Mouse (Mus musculus): ENCODE data around the gene Clip2. TPM values are rescaled to one million over a fixed set of nuclear protein-coding genes. Genes with fewer than 3 reads are reported as not detected.

Gene Clip2
- total and polyA plus RNA-seq, 2 experiments from 2014 or later, result 13.1 to 153 TPM

- H3K4me2 ChIP-seq (ENCODE audit: low read depth, low read length, poor library complexity, severe bottlenecking), result no peak overlapping the region
- TF ChIP-seq CTCF (IDR thresholded peaks at IDR 0.05), result no peak
- no peak overlapping the region for H3K27ac ChIP-seq (ENCODE audit: low read depth, low read length)
- ATAC-seq (ENCODE audit: low FRiP score) (no peak), DNase-seq (ENCODE audit: low spot score) (no peak)
- H3K27me3 ChIP-seq (ENCODE audit: insufficient read depth, low read length), result no peaks in the 10 kb centered on the region
- 88% methylated on average over 7 of the region's 7 CpGs for WGBS
- H3K4me3 ChIP-seq (ENCODE audit: low read depth, low read length), result no peak overlapping the region
- H3K9ac ChIP-seq (replicated peaks; ENCODE audit: low read length, poor library complexity, severe bottlenecking), result no peak overlapping the region
- no peaks in the 10 kb centered on the region for H3K9me3 ChIP-seq (ENCODE audit: low read length)
- peaks cover 15% of the 10 kb centered on the region; the same call in 1 of the 2 replicates for H3K4me1 ChIP-seq (ENCODE audit: insufficient read depth, low read length)
- no peaks in the 10 kb centered on the region for H3K36me3 ChIP-seq (ENCODE audit: insufficient read depth, low read length)
These were observed 82.6 kb downstream of the Clip2 start for GRCm38 (mm10) chr5:134469559-134470150.

GRCm38 (mm10) chr5:134468158-134468765 lies 84.0 kb downstream of the Clip2 start:
- Histone ChIP-seq H3K27me3 (ENCODE audit: insufficient read depth, low read length) (no peaks in the 10 kb centered on the region), H3K27ac (ENCODE audit: low read depth, low read length) (0 out of 2 replicates have a peak overlapping the region, but pooled peaks have one; percentile 43), H3K9ac (replicated peaks; ENCODE audit: low read length, poor library complexity, severe bottlenecking) (0 out of 2 replicates have a peak overlapping the region, but pooled peaks have one; percentile 4), H3K4me1 (ENCODE audit: insufficient read depth, low read length) (peaks cover 15% of the 10 kb centered on the region; the same call in 1 of the 2 replicates), H3K36me3 (ENCODE audit: insufficient read depth, low read length) (no peaks in the 10 kb centered on the region), H3K4me2 (ENCODE audit: low read depth, low read length, poor library complexity, severe bottlenecking) (no peak overlapping the region), H3K4me3 (ENCODE audit: low read depth, low read length) (no peak overlapping the region), H3K9me3 (ENCODE audit: low read length) (no peaks in the 10 kb centered on the region)
- ATAC-seq (ENCODE audit: low FRiP score) (no peak), DNase-seq (ENCODE audit: low spot score) (no peak)
- TF ChIP-seq CTCF (IDR thresholded peaks at IDR 0.05), result no peak
- 57% methylated on average over 10 of the region's 10 CpGs for WGBS

GRCm38 (mm10) chr5:134467030-134467549 lies 85.1 kb downstream of the Clip2 start:
- Histone ChIP-seq H3K27ac (ENCODE audit: low read depth, low read length) (no peak overlapping the region), H3K36me3 (ENCODE audit: insufficient read depth, low read length) (no peaks in the 10 kb centered on the region), H3K4me1 (ENCODE audit: insufficient read depth, low read length) (peaks cover 15% of the 10 kb centered on the region; the same call in 1 of the 2 replicates), H3K9ac (replicated peaks; ENCODE audit: low read length, poor library complexity, severe bottlenecking) (no peak overlapping the region), H3K9me3 (ENCODE audit: low read length) (no peaks in the 10 kb centered on the region), H3K27me3 (ENCODE audit: insufficient read depth, low read length) (no peaks in the 10 kb centered on the region), H3K4me2 (ENCODE audit: low read depth, low read length, poor library complexity, severe bottlenecking) (no peak overlapping the region), H3K4me3 (ENCODE audit: low read depth, low read length) (no peak overlapping the region)
- ATAC-seq (ENCODE audit: low FRiP score) (no peak), DNase-seq (ENCODE audit: low spot score) (no peak)
- 57% methylated on average over 8 of the region's 8 CpGs for WGBS
- TF ChIP-seq CTCF (IDR thresholded peaks at IDR 0.05), result no peak

GRCm38 (mm10) chr5:134466296-134467029 lies 85.8 kb downstream of the Clip2 start:
- ATAC-seq (ENCODE audit: low FRiP score), result no peak
- WGBS, result 17% methylated on average over 21 of the region's 21 CpGs

GRCm38 (mm10) chr5:134465197-134465596 lies 87.0 kb downstream of the Clip2 start:
- no peak for TF ChIP-seq CTCF (IDR thresholded peaks at IDR 0.05)
- no peak for DNase-seq (ENCODE audit: low spot score)
- no peaks in the 10 kb centered on the region for H3K9me3 ChIP-seq (ENCODE audit: low read length)
- WGBS, result 79% methylated on average over 1 of the region's 1 CpGs
- H3K9ac ChIP-seq (replicated peaks; ENCODE audit: low read length, poor library complexity, severe bottlenecking), result no peak overlapping the region
- H3K27me3 ChIP-seq (ENCODE audit: insufficient read depth, low read length), result no peaks in the 10 kb centered on the region
- peaks cover 15% of the 10 kb centered on the region; the same call in 1 of the 2 replicates for H3K4me1 ChIP-seq (ENCODE audit: insufficient read depth, low read length)
- H3K27ac ChIP-seq (ENCODE audit: low read depth, low read length), result no peak overlapping the region
- no peaks in the 10 kb centered on the region for H3K36me3 ChIP-seq (ENCODE audit: insufficient read depth, low read length)
- ATAC-seq (ENCODE audit: low FRiP score), result no peak
- no peak overlapping the region for H3K4me2 ChIP-seq (ENCODE audit: low read depth, low read length, poor library complexity, severe bottlenecking)
- H3K4me3 ChIP-seq (ENCODE audit: low read depth, low read length), result no peak overlapping the region

More at GRCm38 (mm10) chr5:134466296-134467029, 85.8 kb downstream of the Clip2 start:
- no peaks in the 10 kb centered on the region for H3K9me3 ChIP-seq (ENCODE audit: low read length)
- no peaks in the 10 kb centered on the region for H3K27me3 ChIP-seq (ENCODE audit: insufficient read depth, low read length)
- TF ChIP-seq CTCF (IDR thresholded peaks at IDR 0.05), result no peak
- H3K4me1 ChIP-seq (ENCODE audit: insufficient read depth, low read length), result peaks cover 15% of the 10 kb centered on the region; the same call in 1 of the 2 replicates
- H3K4me3 ChIP-seq (ENCODE audit: low read depth, low read length), result no peak overlapping the region
- DNase-seq (ENCODE audit: low spot score), result peak; percentile 37
- no peak overlapping the region for H3K27ac ChIP-seq (ENCODE audit: low read depth, low read length)
- peak overlapping the region; percentile 26 for H3K4me2 ChIP-seq (ENCODE audit: low read depth, low read length, poor library complexity, severe bottlenecking)
- H3K9ac ChIP-seq (replicated peaks; ENCODE audit: low read length, poor library complexity, severe bottlenecking), result no peak overlapping the region
- H3K36me3 ChIP-seq (ENCODE audit: insufficient read depth, low read length), result no peaks in the 10 kb centered on the region

All from midbrain, postnatal 0 days (tissue).